Mouse (Mus musculus): ENCODE results near the gene E130218I03Rik.

Gene E130218I03Rik

DNA sequence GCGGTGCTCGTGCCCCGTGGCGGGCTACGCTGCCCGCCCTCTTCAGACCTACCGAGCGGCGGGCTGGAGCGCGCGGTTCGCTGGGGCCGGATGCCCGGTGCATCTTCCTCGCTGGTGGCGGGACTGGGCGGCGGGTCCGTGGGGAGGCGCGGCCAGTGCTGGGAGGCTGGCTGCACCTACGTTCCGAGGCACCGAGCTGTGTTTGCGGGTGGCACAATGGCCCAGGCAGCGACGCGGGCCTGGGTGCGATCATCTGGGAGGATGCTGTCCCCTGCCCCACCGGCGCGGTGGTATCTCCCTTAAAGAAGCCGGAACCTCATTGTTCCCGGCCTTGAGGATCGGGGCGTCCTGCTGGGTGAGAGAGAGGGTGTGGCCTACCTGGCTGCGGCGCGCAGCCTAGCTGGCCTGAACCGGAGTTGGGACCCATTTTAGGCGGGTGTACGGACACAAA, 44.1 kb downstream of the E130218I03Rik start, which contains the start of gene Pdik1l:
Gene Pdik1l, minus strand, starts transcription at position 321 of the 451 bp plus-strand sequence.
- peak; percentile 85 for DNase-seq

DNA sequence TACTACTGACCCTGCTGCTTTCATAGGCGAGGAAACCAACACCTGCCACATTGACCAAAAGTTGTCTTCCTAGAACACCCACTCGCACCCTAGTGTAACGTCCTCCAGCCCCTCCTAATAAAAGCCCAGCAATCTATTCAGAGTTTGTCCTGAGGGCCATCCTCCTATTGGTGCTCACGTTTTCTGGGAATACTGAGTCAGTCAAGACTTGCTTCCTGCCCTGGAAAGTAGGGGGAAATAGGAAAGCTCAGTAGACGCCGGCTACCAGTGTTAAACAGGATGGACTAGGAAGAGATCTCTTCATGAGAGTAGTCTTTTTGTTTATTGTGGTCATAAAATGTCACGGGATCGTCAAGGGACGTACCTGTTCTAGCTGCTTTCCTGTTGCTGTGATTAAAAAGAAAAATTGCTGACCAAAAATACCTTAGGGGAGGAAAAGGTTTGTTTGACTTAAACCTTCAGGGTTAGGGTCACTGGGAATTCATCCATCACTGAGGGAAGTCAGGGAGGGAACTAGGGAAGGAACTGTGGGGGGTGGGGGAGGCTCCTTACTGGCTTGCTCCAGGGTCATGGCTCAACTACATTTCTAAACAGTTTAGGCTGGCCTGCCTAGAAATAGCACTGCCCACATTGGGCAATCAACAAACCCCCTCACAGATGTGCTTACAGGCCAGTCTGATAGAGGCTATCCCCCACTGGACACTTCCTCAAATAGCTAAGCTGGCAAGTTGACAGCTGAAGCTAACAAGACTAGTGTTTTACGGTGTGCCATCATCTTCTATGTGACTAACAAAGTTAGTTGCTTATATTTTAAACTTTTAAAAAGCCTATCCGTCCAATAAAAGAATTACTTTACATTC, 45.2 kb downstream of the E130218I03Rik start:
- no peak for DNase-seq

GRCm38 (mm10) chr4:134292067-134292466, 48.6 kb downstream of the E130218I03Rik start:
- peak; percentile 84 for DNase-seq

GRCm38 (mm10) chr4:134293061-134293691, 49.7 kb downstream of the E130218I03Rik start:
- DNase-seq: no peak

DNA sequence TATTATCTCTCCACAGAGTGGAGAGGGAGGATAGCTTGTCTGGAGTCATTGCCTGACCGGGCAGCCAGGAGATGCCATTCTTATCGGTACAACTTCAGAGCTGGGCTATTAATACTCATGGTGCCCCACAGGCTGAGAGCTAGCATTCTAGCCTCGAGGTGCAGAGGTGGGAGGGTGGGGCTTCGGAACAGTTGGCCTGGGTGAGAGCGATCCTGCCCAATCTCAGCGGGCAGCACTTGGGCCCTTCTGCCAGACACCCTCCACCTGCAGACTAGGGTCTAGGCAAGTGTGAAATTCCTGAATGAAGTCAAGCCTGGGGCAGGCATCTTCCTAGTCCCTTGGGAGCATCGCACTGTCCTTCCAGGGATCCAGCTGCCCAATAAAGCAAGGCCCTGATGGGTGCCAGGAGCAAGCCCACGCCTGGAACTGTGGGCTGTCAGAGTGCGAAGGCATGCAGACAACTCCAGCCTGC, 50.3 kb downstream of the E130218I03Rik start:
- no peak for DNase-seq
